Comparison of ENCODE assay signal across 8 mouse cellular contexts in genomic region chr5:144898448-144899052, GRCm38 (mm10).
DNase-seq lines count a peak whose midpoint lies in the region; ATAC-seq and TF ChIP-seq lines count a peak whose summit lies in the region.
"Had no signal": no experiment of that assay in that cellular context is flagged by ENCODE, and none has a peak within 500 bp of the region (broad histone marks: within the 10 kb centered on the region; RNA-seq: fewer than 3 reads in every experiment).

No protein-coding gene starts in this region.

- peaks cover 18% of the 10 kb centered on the region for H3K36me3 ChIP-seq in lung, postnatal 0 days (ENCODE audit: insufficient read depth, low read length)
- peaks cover 18% of the 10 kb centered on the region for H3K36me3 ChIP-seq in myocyte (ENCODE audit: control insufficient read depth, insufficient read depth)

- no peaks in the 10 kb centered on the region for H3K27me3 ChIP-seq in lung, postnatal 0 days (replicated peaks; ENCODE audit: insufficient read depth, low read length)
- H3K27me3 ChIP-seq in myocyte (ENCODE audit: control insufficient read depth, insufficient read depth, insufficient read length): no peaks in the 10 kb centered on the region
- H3K27me3 ChIP-seq: midbrain, embryonic 15.5 days had no signal

- H3K9me3 ChIP-seq in lung, postnatal 0 days (ENCODE audit: low read length): no peaks in the 10 kb centered on the region
- H3K9me3 ChIP-seq: midbrain, embryonic 15.5 days had no signal

- peaks cover 18% of the 10 kb centered on the region for H3K79me2 ChIP-seq in myocyte (ENCODE audit: control insufficient read depth, insufficient read depth)

- TF ChIP-seq EP300 in lung, postnatal 0 days (IDR thresholded peaks at IDR 0.05): no peak

- H3K27ac ChIP-seq in lung, postnatal 0 days (ENCODE audit: low read length): no peak overlapping the region
- H3K27ac ChIP-seq: midbrain, embryonic 15.5 days had no signal

- H3K4me2 ChIP-seq in lung, postnatal 0 days (replicated peaks; ENCODE audit: low read depth, low read length): no peak overlapping the region
- H3K4me2 ChIP-seq in myocyte (ENCODE audit: low read depth): peak overlapping the region; percentile 76
- H3K4me2 ChIP-seq: midbrain, embryonic 15.5 days had no signal

- no peak overlapping the region for H3ac ChIP-seq in myocyte (ENCODE audit: control insufficient read depth, insufficient read length)

- no peak overlapping the region for H3K9ac ChIP-seq in lung, postnatal 0 days (replicated peaks; ENCODE audit: low read depth)
- H3K9ac ChIP-seq: midbrain, embryonic 15.5 days had no signal

- 37% methylated on average over 7 of the region's 7 CpGs for WGBS in lung, postnatal 0 days

- ATAC-seq in lung, postnatal 0 days: peak; percentile 60
- ATAC-seq: midbrain, embryonic 15.5 days had no signal

- no peak for TF ChIP-seq POLR2A in myocyte (IDR thresholded peaks at IDR 0.05; ENCODE audit: insufficient read length, low read depth)

- no peaks in the 10 kb centered on the region for H3K4me1 ChIP-seq in lung, postnatal 0 days (ENCODE audit: insufficient read depth, low read depth, low read length)
- H3K4me1 ChIP-seq: midbrain, embryonic 15.5 days had no signal

- peak; percentile 25 for DNase-seq in lung, postnatal 0 days (ENCODE audit: low spot score)
- DNase-seq in lung, postnatal 4 days: no peak
- DNase-seq in adipocyte (ENCODE audit: low spot score): peak; percentile 46
- DNase-seq in heart, adult 8-10 months (ENCODE audit: low spot score): peak; percentile 54
- DNase-seq in T-cell, adult 2 months (ENCODE audit: low spot score): no peak
- DNase-seq in retina, postnatal 1 day: no peak

- H3K4me3 ChIP-seq in lung, postnatal 0 days (ENCODE audit: low read depth, low read length): no peak overlapping the region
- no peak overlapping the region for H3K4me3 ChIP-seq in myocyte
- H3K4me3 ChIP-seq: midbrain, embryonic 15.5 days had no signal

- TF ChIP-seq CTCF in lung, postnatal 0 days (IDR thresholded peaks at IDR 0.05): no peak

TF ChIP-seq in myocyte, 11 proteins besides CTCF, POLR2A, EP300 and RAD21:
- TF ChIP-seq MYOD1 (IDR thresholded peaks at IDR 0.05; ENCODE audit: control insufficient read depth in 1 of 3, insufficient read length in 2 of 3, low read depth in 2 of 3): peak in 2 of 3 experiments; percentile 64 to 82
- TF ChIP-seq MYOG (IDR thresholded peaks at IDR 0.05; ENCODE audit: control insufficient read depth in 1 of 3, insufficient read depth in 1 of 3, insufficient read length in 2 of 3, low read depth in 2 of 3): peak in 2 of 3 experiments; percentile 49 to 89
- peak; percentile 75 for TF ChIP-seq MAX (IDR thresholded peaks at IDR 0.05; ENCODE audit: low read depth)
- no peak for TF ChIP-seq REST (IDR thresholded peaks at IDR 0.05; ENCODE audit: insufficient read depth, insufficient read length)
- peak; percentile 3 for TF ChIP-seq TCF3 (IDR thresholded peaks at IDR 0.05; ENCODE audit: insufficient read length, low read depth)
- TF ChIP-seq CEBPB (IDR thresholded peaks at IDR 0.05; ENCODE audit: insufficient read depth, poor library complexity, severe bottlenecking): peak; percentile 79
- TF ChIP-seq TCF12 (IDR thresholded peaks at IDR 0.05; ENCODE audit: insufficient read depth, poor library complexity, severe bottlenecking): no peak

Comparison
In these comparisons a context has a peak if more than half of its experiments do, and no peak if none do; other contexts are left out.
1. DNase-seq: peak in lung, postnatal 0 days (single experiment), adipocyte (single experiment) and heart, adult 8-10 months (single experiment); none in lung, postnatal 4 days (0 of 2), T-cell, adult 2 months (single experiment) and retina, postnatal 1 day (single experiment).